Mouse (Mus musculus) embryonic fibroblast, embryonic 13.5 days (primary cell): ENCODE results near the gene Galm. TPM values are rescaled to one million over a fixed set of nuclear protein-coding genes. Genes with fewer than 3 reads are reported as not detected.

Experiments
- H3K27ac ChIP-seq: 2 replicates; pipeline ENCODE4 v1.5.1; 2012; ENCODE audit warnings: low read length, control low read depth, inconsistent platforms; ENCODE audit not compliant: insufficient read depth
- H3K4me1 ChIP-seq: 2 replicates; pipeline ENCODE4 v1.6.1; 2011; ENCODE audit warnings: low read length; ENCODE audit not compliant: control insufficient read depth, insufficient read depth
- H3K4me3 ChIP-seq: 2 replicates; pipeline ENCODE4 v1.5.1; 2011; ENCODE audit warnings: mild to moderate bottlenecking, control low read depth, low read length; ENCODE audit not compliant: insufficient read depth
- CTCF ChIP-seq: IDR thresholded peaks from 2 replicates; pipeline ENCODE4 v1.5.1; 2011; ENCODE audit warnings: mild to moderate bottlenecking, control low read depth, low read length, moderate library complexity, borderline replicate concordance; ENCODE audit not compliant: insufficient read depth
- POLR2A ChIP-seq: IDR thresholded peaks from 2 replicates; pipeline ENCODE4 v1.6.1; 2011; ENCODE audit warnings: low read depth, mild to moderate bottlenecking, control low read depth, low read length, moderate library complexity
- polyA plus RNA-seq: library from polyadenylated mRNA; stranded (reverse); fragments of >200 nt; gene quantifications from 2 replicates; pipeline ENCODE4 v1.2.4, GENCODE M21; 2011; ENCODE audit warnings: low read depth; ENCODE audit not compliant: missing spikeins, insufficient read length

Gene Galm
- polyA plus RNA-seq, 1 experiment: 10.0 TPM

- no peak overlapping the region for H3K4me3 ChIP-seq
- H3K27ac ChIP-seq: no peak overlapping the region
- peaks cover 4% of the 10 kb centered on the region for H3K4me1 ChIP-seq
- TF ChIP-seq POLR2A (no peak), CTCF (no peak)
These were observed 26.4 kb downstream of the Galm start for GRCm38 (mm10) chr17:80153631-80154030.

DNA sequence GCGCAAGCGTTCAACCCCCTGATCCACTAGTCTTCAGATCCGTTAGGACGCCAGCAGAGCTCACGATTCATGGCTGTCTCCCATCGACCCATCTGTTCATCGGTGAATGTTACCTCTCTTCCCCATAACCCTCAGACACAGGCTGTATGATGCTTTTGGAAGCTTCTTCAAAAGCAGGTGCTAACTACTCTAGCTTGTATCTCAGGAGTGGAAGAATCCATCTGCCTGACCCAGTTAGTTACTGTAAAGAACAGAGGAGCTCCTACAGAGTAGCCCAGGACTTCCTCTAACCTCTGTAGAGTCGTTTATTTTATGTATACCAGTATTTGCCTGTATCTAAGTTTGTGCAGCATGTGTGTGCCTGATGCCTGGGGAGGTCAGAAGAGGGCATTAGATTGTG lies 29.6 kb downstream of the Galm start:
- TF ChIP-seq POLR2A: no peak
- H3K4me1 ChIP-seq: peaks cover 4% of the 10 kb centered on the region
- no peak overlapping the region for H3K4me3 ChIP-seq
- no peak overlapping the region for H3K27ac ChIP-seq

GRCm38 (mm10) chr17:80157489-80157888 lies 30.2 kb downstream of the Galm start:
- peaks cover 4% of the 10 kb centered on the region for H3K4me1 ChIP-seq
- no peak overlapping the region for H3K4me3 ChIP-seq
- TF ChIP-seq CTCF (no peak), POLR2A (no peak)
- H3K27ac ChIP-seq: no peak overlapping the region; the same call in 1 of the 2 replicates

DNA sequence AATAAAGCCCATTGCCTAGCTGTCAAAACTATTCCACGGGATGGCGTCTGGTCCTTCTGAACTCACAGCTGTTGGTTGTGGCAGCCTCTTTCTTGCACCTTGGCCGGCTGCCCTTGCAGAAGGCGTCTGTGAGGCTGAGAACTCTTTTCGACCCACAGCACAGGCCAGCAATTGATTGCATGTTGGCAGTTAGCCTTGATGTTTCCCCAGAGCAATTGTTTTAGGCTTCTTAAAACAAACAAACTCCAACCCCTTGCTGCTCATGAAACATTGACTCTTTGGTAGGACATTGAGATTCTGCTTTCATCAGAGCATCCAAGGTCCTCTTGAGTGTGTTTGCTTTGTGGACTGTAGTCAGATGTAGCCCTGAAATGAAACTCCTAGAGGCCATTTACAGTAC lies 33.2 kb downstream of the Galm start:
- H3K4me1 ChIP-seq: peaks cover 4% of the 10 kb centered on the region
- TF ChIP-seq CTCF: no peak
- TF ChIP-seq POLR2A: no peak
- no peak overlapping the region for H3K27ac ChIP-seq
- no peak overlapping the region for H3K4me3 ChIP-seq

DNA sequence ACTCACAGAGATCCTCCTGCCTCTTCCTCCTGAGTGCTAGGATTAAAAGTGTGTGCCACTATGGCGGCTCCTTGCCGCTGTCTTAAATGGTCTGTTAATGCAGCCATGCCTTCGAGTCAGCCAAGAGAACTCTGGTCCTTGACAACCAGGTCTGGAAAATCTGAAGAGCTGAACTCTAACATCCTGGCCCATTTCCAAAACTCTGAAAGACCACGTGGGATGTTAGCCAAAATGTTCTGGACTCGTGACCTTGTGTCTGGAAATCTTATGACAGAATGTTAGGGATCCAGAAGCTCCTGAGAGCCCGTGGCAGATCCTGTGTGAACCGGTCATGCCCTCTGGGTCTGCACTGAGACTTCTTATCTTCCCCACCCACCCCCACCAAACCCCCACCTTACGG lies 36.7 kb downstream of the Galm start:
- TF ChIP-seq POLR2A: no peak
- no peak for TF ChIP-seq CTCF
- H3K4me3 ChIP-seq: no peak overlapping the region
- no peaks in the 10 kb centered on the region; the same call in 1 of the 2 replicates for H3K4me1 ChIP-seq
- H3K27ac ChIP-seq: no peak overlapping the region

DNA sequence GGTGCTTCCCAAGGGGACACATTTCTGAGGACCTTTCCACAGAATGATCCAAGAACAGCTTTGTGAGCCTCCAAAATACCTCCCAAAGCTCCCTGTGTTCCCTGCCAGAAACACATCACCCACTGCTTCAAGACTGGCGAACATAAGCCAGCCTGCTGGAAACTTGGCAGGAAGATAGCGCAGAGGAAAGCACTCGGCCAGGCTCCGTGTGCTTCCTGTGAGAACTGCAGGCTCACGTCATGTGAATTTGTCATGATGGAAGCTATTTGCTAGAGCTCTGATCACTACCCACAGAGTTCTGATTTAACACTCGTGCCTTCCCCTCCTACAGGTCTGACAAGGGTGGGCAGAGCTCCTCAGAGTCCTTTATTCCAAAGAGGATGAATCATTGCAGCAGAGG lies 38.5 kb downstream of the Galm start:
- TF ChIP-seq CTCF: no peak
- no peak for TF ChIP-seq POLR2A
- no peak overlapping the region for H3K4me3 ChIP-seq
- no peak overlapping the region for H3K27ac ChIP-seq
- H3K4me1 ChIP-seq: no peaks in the 10 kb centered on the region; the same call in 1 of the 2 replicates

GRCm38 (mm10) chr17:80166346-80166745 lies 39.1 kb downstream of the Galm start:
- TF ChIP-seq POLR2A: no peak
- no peak for TF ChIP-seq CTCF
- Histone ChIP-seq H3K4me3 (no peak overlapping the region), H3K27ac (no peak overlapping the region), H3K4me1 (no peaks in the 10 kb centered on the region; the same call in 1 of the 2 replicates)

- Histone ChIP-seq H3K27ac (peak overlapping the region; percentile 5; the same call in 1 of the 2 replicates), H3K4me3 (no peak overlapping the region), H3K4me1 (no peaks in the 10 kb centered on the region; the same call in 1 of the 2 replicates)
- TF ChIP-seq CTCF (no peak), POLR2A (no peak)
These were observed 40.2 kb downstream of the Galm start for GRCm38 (mm10) chr17:80167436-80167835.

DNA sequence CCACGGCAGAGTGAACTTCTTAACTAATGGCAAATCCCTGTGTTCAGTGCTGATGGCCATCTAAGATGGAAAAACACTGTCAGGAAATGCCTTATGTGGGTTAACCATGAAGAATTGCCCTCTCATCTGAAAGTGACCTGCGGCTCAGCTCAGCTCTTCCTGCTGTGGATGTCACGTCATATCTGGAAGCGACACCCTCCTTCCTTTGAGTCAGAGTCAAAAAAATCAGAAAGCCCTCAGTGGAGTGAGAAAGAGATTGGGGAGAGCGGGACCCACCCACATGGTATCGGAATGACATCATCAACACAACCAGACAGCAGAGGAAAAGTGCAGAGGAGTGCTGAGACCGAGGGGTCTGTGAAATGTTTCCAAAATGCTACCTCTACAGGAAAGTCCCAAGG lies 40.6 kb downstream of the Galm start:
- H3K27ac ChIP-seq: peak overlapping the region; percentile 5; the same call in 1 of the 2 replicates
- TF ChIP-seq CTCF (no peak), POLR2A (no peak)
- H3K4me3 ChIP-seq: no peak overlapping the region

GRCm38 (mm10) chr17:80168425-80169182 lies 41.3 kb downstream of the Galm start:
- no peaks in the 10 kb centered on the region; the same call in 1 of the 2 replicates for H3K4me1 ChIP-seq
- no peak for TF ChIP-seq POLR2A
- no peak for TF ChIP-seq CTCF
- no peak overlapping the region for H3K4me3 ChIP-seq
- no peak overlapping the region for H3K27ac ChIP-seq

More for the DNA sequence above, 40.6 kb downstream of the Galm start:
- no peaks in the 10 kb centered on the region; the same call in 1 of the 2 replicates for H3K4me1 ChIP-seq
